Mouse (Mus musculus) heart, postnatal 0 days (tissue): ENCODE data around the gene Flywch1.

ENCODE experiments used
- CTCF ChIP-seq: IDR thresholded peaks from 2 replicates; pipeline ENCODE4 v1.5.1; 2016; ENCODE audit warnings: antibody characterized with exemption, control low read depth, low read depth
- EP300 ChIP-seq: IDR thresholded peaks from 2 replicates; pipeline ENCODE4 v1.6.1; 2016; ENCODE audit warnings: antibody characterized with exemption, low read depth

- TF ChIP-seq CTCF (no peak), EP300 (no peak)
These were observed 8.4 kb downstream of the Flywch1 start for GRCm38 (mm10) chr17:23762976-23763375.
